Mouse (Mus musculus) stomach, postnatal 0 days (tissue): ENCODE measurements around the gene Gse1.

Experiments used
- CTCF ChIP-seq: IDR thresholded peaks from 2 replicates; pipeline ENCODE4 v1.5.1; 2016; ENCODE audit warnings: antibody characterized with exemption, low read depth, mild to moderate bottlenecking, moderate library complexity
- EP300 ChIP-seq: optimal IDR thresholded peaks from 2 replicates; pipeline ENCODE3; 2016; ENCODE audit warnings: antibody characterized with exemption

GRCm38 (mm10) chr8:120184366-120184765 is 43.9 kb upstream of the Gse1 start:
- TF ChIP-seq CTCF (no peak), EP300 (no peak)
